Mouse (Mus musculus): ENCODE results near the gene Sdr39u1. TPM values are rescaled to one million over a fixed set of nuclear protein-coding genes. Genes with fewer than 3 reads are reported as not detected.

Sdr39u1 gene
- polyA plus RNA-seq, 1 experiment, result 13.2 TPM

DNA sequence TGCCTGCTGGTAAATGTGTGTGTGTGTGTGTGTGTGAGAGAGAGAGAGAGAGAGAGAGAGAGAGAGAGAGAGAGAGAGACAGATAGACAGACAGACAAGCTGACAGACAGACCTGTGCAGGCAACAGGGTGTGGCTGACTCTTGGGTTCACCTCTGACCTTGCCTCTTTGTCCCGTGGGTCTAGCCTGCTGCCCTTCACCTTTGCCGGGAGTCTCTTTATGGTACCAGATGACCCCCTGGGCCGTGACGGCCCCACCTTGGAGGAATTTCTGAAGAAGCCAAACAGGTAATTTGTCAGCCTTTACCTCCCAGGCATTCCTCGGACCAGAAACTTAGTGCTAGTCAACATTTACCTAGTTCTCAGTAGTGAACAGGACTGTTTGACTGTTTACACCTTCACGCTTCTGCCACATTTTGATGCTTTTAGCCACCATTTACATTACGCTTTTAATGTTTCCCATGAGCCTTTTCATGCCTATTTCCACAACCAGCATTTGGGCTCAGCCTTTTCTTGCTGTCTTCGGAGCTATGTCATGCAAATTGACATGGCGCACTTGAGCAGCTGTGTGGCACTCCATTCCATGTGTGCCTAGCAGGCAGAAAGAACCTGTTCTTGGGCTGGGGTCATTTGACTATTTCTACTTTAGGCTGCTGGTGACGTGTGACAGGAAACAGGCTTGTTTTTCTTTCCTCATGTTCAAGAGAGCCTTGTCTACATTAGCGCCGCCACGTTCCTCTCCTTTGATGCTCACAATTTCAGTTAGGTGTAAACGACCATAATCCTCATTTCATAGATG is 31.7 kb downstream of the Sdr39u1 start:
- TF ChIP-seq POLR2A (IDR thresholded peaks at IDR 0.05; ENCODE audit: insufficient read depth, low read length) (no peak), EP300 (IDR thresholded peaks at IDR 0.05; ENCODE audit: insufficient read depth, low read depth, low read length) (peak; percentile 74)
- no peaks in the 10 kb centered on the region for H3K9me3 ChIP-seq (replicated peaks; ENCODE audit: control insufficient read depth, insufficient read depth, low read length, poor library complexity, severe bottlenecking)
- peak overlapping the region; percentile 49 for H3K27ac ChIP-seq (ENCODE audit: insufficient read depth, low read length)
- peaks cover 16% of the 10 kb centered on the region for H3K36me3 ChIP-seq (ENCODE audit: control insufficient read depth, insufficient read depth, low read length, poor library complexity, severe bottlenecking)
- H3K27me3 ChIP-seq (ENCODE audit: control insufficient read depth, insufficient read depth, low read length, poor library complexity, severe bottlenecking), result no peaks in the 10 kb centered on the region
- peaks cover 5% of the 10 kb centered on the region for H3K4me1 ChIP-seq (ENCODE audit: control insufficient read depth, insufficient read depth, low read length)
- no peak overlapping the region for H3K9ac ChIP-seq (ENCODE audit: low read depth, poor library complexity, severe bottlenecking)
- H3K4me3 ChIP-seq (ENCODE audit: low read depth, low read length), result no peak overlapping the region

DNA sequence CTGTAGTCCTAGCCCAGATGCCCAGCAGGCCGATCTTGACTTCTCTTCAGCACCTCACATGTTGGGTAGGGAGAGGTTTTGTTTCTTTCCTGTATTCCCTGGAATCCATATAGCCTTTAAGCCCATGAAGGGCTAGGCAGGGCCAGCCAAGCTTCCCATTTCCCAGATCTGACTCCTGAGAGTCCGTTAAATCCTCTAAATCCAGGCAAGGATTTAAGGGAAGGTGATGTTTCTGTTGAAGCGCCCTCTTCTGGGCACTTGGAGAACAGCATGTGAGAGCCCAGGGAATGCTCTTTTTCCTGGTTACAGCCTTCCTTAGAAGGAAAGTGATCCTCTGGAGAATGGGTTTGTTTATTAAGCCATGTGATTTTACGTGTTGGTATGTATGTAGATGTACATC is 33.1 kb downstream of the Sdr39u1 start:
- Histone ChIP-seq H3K9me3 (replicated peaks; ENCODE audit: control insufficient read depth, insufficient read depth, low read length, poor library complexity, severe bottlenecking) (no peaks in the 10 kb centered on the region), H3K27me3 (ENCODE audit: control insufficient read depth, insufficient read depth, low read length, poor library complexity, severe bottlenecking) (no peaks in the 10 kb centered on the region), H3K4me3 (ENCODE audit: low read depth, low read length) (no peak overlapping the region), H3K27ac (ENCODE audit: insufficient read depth, low read length) (no peak overlapping the region), H3K36me3 (ENCODE audit: control insufficient read depth, insufficient read depth, low read length, poor library complexity, severe bottlenecking) (peaks cover 16% of the 10 kb centered on the region), H3K4me1 (ENCODE audit: control insufficient read depth, insufficient read depth, low read length) (peaks cover 6% of the 10 kb centered on the region), H3K9ac (ENCODE audit: low read depth, poor library complexity, severe bottlenecking) (no peak overlapping the region)
- TF ChIP-seq POLR2A (IDR thresholded peaks at IDR 0.05; ENCODE audit: insufficient read depth, low read length), result no peak
- TF ChIP-seq EP300 (IDR thresholded peaks at IDR 0.05; ENCODE audit: insufficient read depth, low read depth, low read length), result no peak
- peak; percentile 9 for TF ChIP-seq CTCF (IDR thresholded peaks at IDR 0.05; ENCODE audit: low read depth, low read length)

DNA sequence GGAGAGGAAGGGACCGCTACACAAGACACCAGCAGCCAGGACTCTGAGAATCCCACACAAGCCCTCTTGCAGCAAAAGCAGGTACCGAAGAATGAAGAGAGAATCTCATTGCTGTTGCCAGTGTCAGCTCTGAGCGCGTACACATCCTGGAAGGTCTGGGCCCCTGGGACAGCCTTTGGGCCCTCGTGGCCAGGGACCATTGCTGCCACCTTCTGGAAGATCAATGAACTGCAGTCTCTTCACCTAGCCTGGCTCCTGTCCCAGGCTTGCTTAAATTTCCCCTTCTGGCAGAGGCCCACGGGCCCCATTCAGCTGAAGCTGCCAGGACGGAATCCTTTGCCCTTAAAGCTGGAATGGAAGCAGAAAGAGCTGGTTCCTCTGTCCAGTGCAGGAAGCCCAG is 36.3 kb downstream of the Sdr39u1 start:
- peak overlapping the region; percentile 52 for H3K27ac ChIP-seq (ENCODE audit: insufficient read depth, low read length)
- H3K4me3 ChIP-seq (ENCODE audit: low read depth, low read length), result peak overlapping the region; percentile 46
- H3K9me3 ChIP-seq (replicated peaks; ENCODE audit: control insufficient read depth, insufficient read depth, low read length, poor library complexity, severe bottlenecking), result no peaks in the 10 kb centered on the region

GRCm38 (mm10) chr14:55862970-55863369 is 37.1 kb downstream of the Sdr39u1 start:
- peaks cover 4% of the 10 kb centered on the region; the same call in 1 of the 2 replicates for H3K36me3 ChIP-seq (ENCODE audit: control insufficient read depth, insufficient read depth, low read length, poor library complexity, severe bottlenecking)
- H3K9ac ChIP-seq (ENCODE audit: low read depth, poor library complexity, severe bottlenecking), result peak overlapping the region; percentile 33; the same call in 1 of the 2 replicates
- no peaks in the 10 kb centered on the region for H3K27me3 ChIP-seq (ENCODE audit: control insufficient read depth, insufficient read depth, low read length, poor library complexity, severe bottlenecking)
- peak overlapping the region; percentile 46 for H3K4me3 ChIP-seq (ENCODE audit: low read depth, low read length)
- TF ChIP-seq CTCF (IDR thresholded peaks at IDR 0.05; ENCODE audit: low read depth, low read length) (no peak), POLR2A (IDR thresholded peaks at IDR 0.05; ENCODE audit: insufficient read depth, low read length) (no peak), EP300 (IDR thresholded peaks at IDR 0.05; ENCODE audit: insufficient read depth, low read depth, low read length) (no peak)
- no peaks in the 10 kb centered on the region for H3K9me3 ChIP-seq (replicated peaks; ENCODE audit: control insufficient read depth, insufficient read depth, low read length, poor library complexity, severe bottlenecking)
- peaks cover 5% of the 10 kb centered on the region for H3K4me1 ChIP-seq (ENCODE audit: control insufficient read depth, insufficient read depth, low read length)
- no peak overlapping the region for H3K27ac ChIP-seq (ENCODE audit: insufficient read depth, low read length)

More for the DNA sequence above, 36.3 kb downstream of the Sdr39u1 start:
- Histone ChIP-seq H3K36me3 (ENCODE audit: control insufficient read depth, insufficient read depth, low read length, poor library complexity, severe bottlenecking) (peaks cover 4% of the 10 kb centered on the region; the same call in 1 of the 2 replicates), H3K9ac (ENCODE audit: low read depth, poor library complexity, severe bottlenecking) (peak overlapping the region; percentile 33), H3K4me1 (ENCODE audit: control insufficient read depth, insufficient read depth, low read length) (peaks cover 8% of the 10 kb centered on the region), H3K27me3 (ENCODE audit: control insufficient read depth, insufficient read depth, low read length, poor library complexity, severe bottlenecking) (no peaks in the 10 kb centered on the region)
- no peak for TF ChIP-seq POLR2A (IDR thresholded peaks at IDR 0.05; ENCODE audit: insufficient read depth, low read length)
- TF ChIP-seq EP300 (IDR thresholded peaks at IDR 0.05; ENCODE audit: insufficient read depth, low read depth, low read length), result 0 out of 2 replicates have a peak, but pooled peaks have one; percentile 48
- peak; percentile 96 for TF ChIP-seq CTCF (IDR thresholded peaks at IDR 0.05; ENCODE audit: low read depth, low read length)

- Histone ChIP-seq H3K27ac (ENCODE audit: insufficient read depth, low read length) (no peak overlapping the region), H3K4me3 (ENCODE audit: low read depth, low read length) (no peak overlapping the region), H3K27me3 (ENCODE audit: control insufficient read depth, insufficient read depth, low read length, poor library complexity, severe bottlenecking) (no peaks in the 10 kb centered on the region), H3K36me3 (ENCODE audit: control insufficient read depth, insufficient read depth, low read length, poor library complexity, severe bottlenecking) (peaks cover 4% of the 10 kb centered on the region; the same call in 1 of the 2 replicates), H3K9me3 (replicated peaks; ENCODE audit: control insufficient read depth, insufficient read depth, low read length, poor library complexity, severe bottlenecking) (no peaks in the 10 kb centered on the region), H3K9ac (ENCODE audit: low read depth, poor library complexity, severe bottlenecking) (no peak overlapping the region), H3K4me1 (ENCODE audit: control insufficient read depth, insufficient read depth, low read length) (peaks cover 3% of the 10 kb centered on the region)
- TF ChIP-seq CTCF (IDR thresholded peaks at IDR 0.05; ENCODE audit: low read depth, low read length) (no peak), POLR2A (IDR thresholded peaks at IDR 0.05; ENCODE audit: insufficient read depth, low read length) (no peak), EP300 (IDR thresholded peaks at IDR 0.05; ENCODE audit: insufficient read depth, low read depth, low read length) (no peak)
Observed at GRCm38 (mm10) chr14:55862186-55862585, 37.9 kb downstream of the Sdr39u1 start.

- no peaks in the 10 kb centered on the region for H3K27me3 ChIP-seq (ENCODE audit: control insufficient read depth, insufficient read depth, low read length, poor library complexity, severe bottlenecking)
- no peak overlapping the region for H3K4me3 ChIP-seq (ENCODE audit: low read depth, low read length)
- H3K4me1 ChIP-seq (ENCODE audit: control insufficient read depth, insufficient read depth, low read length), result peaks cover 3% of the 10 kb centered on the region
- H3K36me3 ChIP-seq (ENCODE audit: control insufficient read depth, insufficient read depth, low read length, poor library complexity, severe bottlenecking), result peaks cover 4% of the 10 kb centered on the region; the same call in 1 of the 2 replicates
- no peak overlapping the region for H3K27ac ChIP-seq (ENCODE audit: insufficient read depth, low read length)
- H3K9me3 ChIP-seq (replicated peaks; ENCODE audit: control insufficient read depth, insufficient read depth, low read length, poor library complexity, severe bottlenecking), result no peaks in the 10 kb centered on the region
- no peak overlapping the region for H3K9ac ChIP-seq (ENCODE audit: low read depth, poor library complexity, severe bottlenecking)
- no peak for TF ChIP-seq CTCF (IDR thresholded peaks at IDR 0.05; ENCODE audit: low read depth, low read length)
- TF ChIP-seq POLR2A (IDR thresholded peaks at IDR 0.05; ENCODE audit: insufficient read depth, low read length), result no peak
- no peak for TF ChIP-seq EP300 (IDR thresholded peaks at IDR 0.05; ENCODE audit: insufficient read depth, low read depth, low read length)
Observed at GRCm38 (mm10) chr14:55857588-55857987, 42.5 kb downstream of the Sdr39u1 start.
